Mouse (Mus musculus) intestine, embryonic 14.5 days (tissue): ENCODE measurements around the gene Tmem145. TPM values are rescaled to one million over a fixed set of nuclear protein-coding genes. Genes with fewer than 3 reads are reported as not detected.

Experiments used
- ATAC-seq: fragments of 200-750 bp; cut with Nextera tagmentation; replicated peaks from 2 replicates; pipeline ENCODE4 v1.8.0; 2017; ENCODE audit warnings: low read depth, moderate number of reproducible peaks, moderate TSS enrichment, moderate library complexity; ENCODE audit not compliant: low FRiP score, low TSS enrichment
- DNase-seq: peaks from one replicate; pipeline ENCODE4 v3.0.0-alpha.2; 2018; ENCODE audit warnings: low spot score
- H3K27ac ChIP-seq: fragments of 300-500 bp; sonication (generic); 2 replicates; pipeline ENCODE4 v1.5.1; 2014; ENCODE audit warnings: low read depth, mild to moderate bottlenecking, control low read depth
- H3K27me3 ChIP-seq: fragments of 300-500 bp; sonication (generic); replicated peaks from 2 replicates; pipeline ENCODE4 v1.6.1; 2014; ENCODE audit warnings: low read length, control low read depth; ENCODE audit not compliant: control insufficient read depth, insufficient read depth
- H3K36me3 ChIP-seq: fragments of 300-500 bp; sonication (generic); 2 replicates; pipeline ENCODE4 v1.6.1; 2014; ENCODE audit warnings: low read length, control low read depth; ENCODE audit not compliant: control insufficient read depth, insufficient read depth
- H3K4me1 ChIP-seq: fragments of 300-500 bp; sonication (generic); replicated peaks from 2 replicates; pipeline ENCODE4 v1.6.1; 2014; ENCODE audit warnings: low read length, control low read depth, mixed read lengths; ENCODE audit not compliant: control insufficient read depth, insufficient read depth
- H3K4me2 ChIP-seq: fragments of 300-500 bp; sonication (generic); 2 replicates; pipeline ENCODE4 v1.6.1; 2014; ENCODE audit warnings: low read length
- H3K4me3 ChIP-seq: fragments of 300-500 bp; sonication (generic); 2 replicates; pipeline ENCODE4 v1.5.1; 2014; ENCODE audit warnings: low read depth, low read length, control low read depth, mixed read lengths
- H3K9ac ChIP-seq: fragments of 300-500 bp; sonication (generic); 2 replicates; pipeline ENCODE4 v1.6.1; 2014; ENCODE audit warnings: mild to moderate bottlenecking, low read length
- H3K9me3 ChIP-seq: fragments of 300-500 bp; sonication (generic); 2 replicates; pipeline ENCODE4 v1.6.1; 2016; ENCODE audit warnings: low read length, control low read depth; ENCODE audit not compliant: control insufficient read depth
- WGBS: fragments of 180-500 bp; shearing (Covaris S2); extraction: QIAGEN DNeasy Blood & Tissue Kit; methylation state at CpG from one replicate; pipeline ENCODE4 v1.1.7; 2014; 5-methylcytosine and 5-hydroxymethylcytosine counted together
- polyA plus RNA-seq: library from polyadenylated mRNA; unstranded; fragments of >200 nt; fragmentation: Nextera tagmentation; extraction: Ambion mirVana; gene quantifications from 2 replicates; pipeline ENCODE4 v1.2.1, GENCODE M21; 2014

Tmem145 gene
- polyA plus RNA-seq, 1 experiment from 2014 or later, result 1.6 TPM

GRCm38 (mm10) chr7:25279861-25280791 lies 25.8 kb upstream of the Tmem145 start:
- H3K9me3 ChIP-seq, result no peaks in the 10 kb centered on the region
- WGBS, result under 1% methylated on average over 6 of the region's 6 CpGs
- ATAC-seq, result peak; percentile 5

GRCm38 (mm10) chr7:25281166-25281733 lies 24.7 kb upstream of the Tmem145 start:
- Histone ChIP-seq H3K4me2 (peak overlapping the region; percentile 60), H3K4me3 (peak overlapping the region; percentile 50), H3K36me3 (peaks cover 20% of the 10 kb centered on the region), H3K9me3 (no peaks in the 10 kb centered on the region), H3K9ac (peak overlapping the region; percentile 18; the same call in 1 of the 2 replicates), H3K4me1 (peaks cover 45% of the 10 kb centered on the region), H3K27ac (peak overlapping the region; percentile 95), H3K27me3 (no peaks in the 10 kb centered on the region)
- WGBS, result 17% methylated on average over 12 of the region's 12 CpGs
- DNase-seq (peak; percentile 62), ATAC-seq (peak; percentile 1; the same call in 1 of the 2 replicates)

More at GRCm38 (mm10) chr7:25279861-25280791, 25.8 kb upstream of the Tmem145 start:
- Histone ChIP-seq H3K4me1 (peaks cover 45% of the 10 kb centered on the region), H3K27ac (peak overlapping the region; percentile 95), H3K36me3 (peaks cover 8% of the 10 kb centered on the region), H3K9ac (peak overlapping the region; percentile 71), H3K27me3 (no peaks in the 10 kb centered on the region), H3K4me3 (peak overlapping the region; percentile 50), H3K4me2 (peak overlapping the region; percentile 60)
- DNase-seq, result peak; percentile 81

GRCm38 (mm10) chr7:25281734-25282601 lies 23.9 kb upstream of the Tmem145 start:
- ATAC-seq (peak; percentile 69), DNase-seq (peak; percentile 95)
- Histone ChIP-seq H3K9ac (peak overlapping the region; percentile 73), H3K36me3 (peaks cover 27% of the 10 kb centered on the region), H3K4me1 (peaks cover 45% of the 10 kb centered on the region), H3K4me2 (peak overlapping the region; percentile 60), H3K9me3 (no peaks in the 10 kb centered on the region), H3K27me3 (no peaks in the 10 kb centered on the region), H3K4me3 (peak overlapping the region; percentile 50), H3K27ac (peak overlapping the region; percentile 95)
- 1% methylated on average over 59 of the region's 108 CpGs for WGBS

GRCm38 (mm10) chr7:25282731-25283211 lies 23.1 kb upstream of the Tmem145 start:
- ATAC-seq (0 out of 2 replicates have a peak, but pooled peaks have one; percentile 2), DNase-seq (peak; percentile 82)
- H3K4me2 ChIP-seq, result peak overlapping the region; percentile 60
- peaks cover 35% of the 10 kb centered on the region for H3K36me3 ChIP-seq
- 0% methylated on average over 34 of the region's 36 CpGs for WGBS
- H3K27ac ChIP-seq, result peak overlapping the region; percentile 95
- H3K9me3 ChIP-seq, result no peaks in the 10 kb centered on the region
- H3K4me1 ChIP-seq, result peaks cover 40% of the 10 kb centered on the region
- peak overlapping the region; percentile 50 for H3K4me3 ChIP-seq
- H3K9ac ChIP-seq, result peak overlapping the region; percentile 73
- no peaks in the 10 kb centered on the region for H3K27me3 ChIP-seq

- H3K27me3 ChIP-seq, result no peaks in the 10 kb centered on the region
- H3K4me3 ChIP-seq, result peak overlapping the region; percentile 50
- H3K4me1 ChIP-seq, result peaks cover 37% of the 10 kb centered on the region
- H3K36me3 ChIP-seq, result peaks cover 43% of the 10 kb centered on the region
- WGBS, result 13% methylated on average over 5 of the region's 5 CpGs
- peak overlapping the region; percentile 73 for H3K9ac ChIP-seq
- H3K9me3 ChIP-seq, result no peaks in the 10 kb centered on the region
- peak overlapping the region; percentile 60 for H3K4me2 ChIP-seq
- H3K27ac ChIP-seq, result peak overlapping the region; percentile 95
- no peak for ATAC-seq
- DNase-seq, result no peak
Measured at GRCm38 (mm10) chr7:25283637-25284036, 22.3 kb upstream of the Tmem145 start.

- peak overlapping the region; percentile 60 for H3K4me2 ChIP-seq
Measured at GRCm38 (mm10) chr7:25284171-25284570, 21.7 kb upstream of the Tmem145 start.

GRCm38 (mm10) chr7:25284766-25285165 lies 21.1 kb upstream of the Tmem145 start:
- peak overlapping the region; percentile 60 for H3K4me2 ChIP-seq
- H3K4me1 ChIP-seq, result peaks cover 37% of the 10 kb centered on the region
- peak overlapping the region; percentile 73; the same call in 1 of the 2 replicates for H3K9ac ChIP-seq
- WGBS, result 69% methylated on average over 5 of the region's 5 CpGs
- no peak overlapping the region for H3K4me3 ChIP-seq
- no peak for DNase-seq
- no peaks in the 10 kb centered on the region for H3K9me3 ChIP-seq
- H3K27ac ChIP-seq, result no peak overlapping the region
- H3K36me3 ChIP-seq, result peaks cover 55% of the 10 kb centered on the region
- no peak for ATAC-seq
- no peaks in the 10 kb centered on the region for H3K27me3 ChIP-seq

More at GRCm38 (mm10) chr7:25284171-25284570, 21.7 kb upstream of the Tmem145 start:
- ATAC-seq (no peak), DNase-seq (no peak)
- peak overlapping the region; percentile 95; the same call in 1 of the 2 replicates for H3K27ac ChIP-seq
- peak overlapping the region; percentile 50 for H3K4me3 ChIP-seq
- peaks cover 49% of the 10 kb centered on the region for H3K36me3 ChIP-seq
- H3K9ac ChIP-seq, result peak overlapping the region; percentile 73
- no peaks in the 10 kb centered on the region for H3K27me3 ChIP-seq
- peaks cover 37% of the 10 kb centered on the region for H3K4me1 ChIP-seq
- H3K9me3 ChIP-seq, result no peaks in the 10 kb centered on the region
- 55% methylated on average over 2 of the region's 2 CpGs for WGBS
